8 mouse cellular contexts compared by ENCODE assay signal in the genomic region with DNA sequence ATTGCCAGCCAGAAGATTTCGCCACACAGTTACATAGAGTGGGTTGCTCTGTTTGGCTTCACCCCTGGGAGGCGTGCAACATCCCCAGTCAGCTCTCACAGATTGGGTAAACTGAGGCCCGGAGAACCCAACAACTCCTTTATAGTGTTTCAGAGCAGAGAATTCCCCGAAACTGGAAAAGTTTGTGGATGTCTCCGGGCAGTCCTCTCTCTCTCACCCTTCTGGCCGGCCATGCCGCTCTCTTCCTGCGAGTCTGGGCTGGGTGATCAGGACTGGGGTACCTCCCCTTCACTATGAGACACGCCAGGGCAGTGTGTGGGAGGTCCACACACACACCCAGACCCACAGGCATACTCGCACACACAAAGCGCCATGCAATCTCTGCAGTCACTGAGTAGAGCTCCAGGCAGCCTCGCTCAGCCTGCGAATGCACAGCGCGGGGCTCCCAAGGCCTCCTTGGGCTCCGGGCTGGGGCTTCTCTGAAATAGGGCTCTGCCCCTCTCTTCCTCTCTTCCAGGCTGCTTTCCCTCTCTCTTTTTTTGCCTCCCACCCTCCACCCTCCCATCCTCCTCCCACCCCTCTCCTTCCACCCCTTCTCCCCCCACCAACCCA. TPM values are rescaled to one million over a fixed set of nuclear protein-coding genes. Genes with fewer than 3 reads are reported as not detected.
DNase-seq lines count a peak whose midpoint lies in the region; ATAC-seq lines count a peak whose summit lies in the region.

No protein-coding gene starts in this region.

- ATAC-seq in megakaryocyte, adult 5-6 weeks (ENCODE audit: poor library complexity, severe bottlenecking): peak; percentile 36; the same call in 1 of the 2 replicates

- intact Hi-C loops in left cerebral cortex, postnatal 25 days (cut with DNase I): loop anchor here (1.0 to 5.0 kb wide), 2 partner anchors 70 to 225 kb away; no protein-coding TSS in a partner anchor

- peak; percentile 63 to 84 for DNase-seq in adrenal gland, adult (ENCODE audit: inconsistent age in 2 of 2, low spot score in 1 of 2)
- DNase-seq in cerebellum, postnatal 25 days: peak; percentile 70
- DNase-seq in gastrocnemius, postnatal 10 days: peak; percentile 53
- DNase-seq in induced T-regulatory cell, adult 2 months (ENCODE audit: low read depth): peak; percentile 20
- peak; percentile 64 to 65 for DNase-seq in left cerebral cortex, postnatal 25 days (ENCODE audit: low spot score in 2 of 2)
- DNase-seq in right cerebral cortex, postnatal 10 days (ENCODE audit: low spot score in 2 of 2): peak; percentile 68 to 75
- peak; percentile 50 for DNase-seq in yolk sac, embryonic 10.5 days (ENCODE audit: low spot score)

RNA-seq across cellular contexts. Expression of a gene that starts 0.7 kb away (rescaled TPM):
- 10 to 100 TPM in 1 of 2 experiments, 1 to 10 TPM in 1; 7.0 to 11.3 TPM for total RNA-seq in gastrocnemius, postnatal 10 days (2021)
- 10 to 100 TPM; 46.0 to 53.5 TPM for total RNA-seq in left cerebral cortex, postnatal 25 days (2021)
- total RNA-seq in megakaryocyte, adult 5-6 weeks (2015): 10.2 and 12.7 TPM in 2 replicates
- total RNA-seq in megakaryocyte, adult 5-6 weeks (2017): 3.0 and 4.1 TPM in 2 replicates

Comparison
In these comparisons a context has a peak if more than half of its experiments do, and no peak if none do; other contexts are left out.
1. Peak in every context shown above with its lines: DNase-seq and ATAC-seq.
2. DNase-seq: peak in every context shown above with its lines; median percentile 74 in adrenal gland, adult; 72 in right cerebral cortex, postnatal 10 days; 70 in cerebellum, postnatal 25 days; 64 in left cerebral cortex, postnatal 25 days; 53 in gastrocnemius, postnatal 10 days; 50 in yolk sac, embryonic 10.5 days; 20 in induced T-regulatory cell, adult 2 months.